Mouse (Mus musculus): ENCODE data around the gene Atp1a2. TPM values are rescaled to one million over a fixed set of nuclear protein-coding genes. Genes with fewer than 3 reads are reported as not detected.

Atp1a2 gene
- polyA plus RNA-seq, 2 experiments, result 1.8 to 11.3 TPM

DNA sequence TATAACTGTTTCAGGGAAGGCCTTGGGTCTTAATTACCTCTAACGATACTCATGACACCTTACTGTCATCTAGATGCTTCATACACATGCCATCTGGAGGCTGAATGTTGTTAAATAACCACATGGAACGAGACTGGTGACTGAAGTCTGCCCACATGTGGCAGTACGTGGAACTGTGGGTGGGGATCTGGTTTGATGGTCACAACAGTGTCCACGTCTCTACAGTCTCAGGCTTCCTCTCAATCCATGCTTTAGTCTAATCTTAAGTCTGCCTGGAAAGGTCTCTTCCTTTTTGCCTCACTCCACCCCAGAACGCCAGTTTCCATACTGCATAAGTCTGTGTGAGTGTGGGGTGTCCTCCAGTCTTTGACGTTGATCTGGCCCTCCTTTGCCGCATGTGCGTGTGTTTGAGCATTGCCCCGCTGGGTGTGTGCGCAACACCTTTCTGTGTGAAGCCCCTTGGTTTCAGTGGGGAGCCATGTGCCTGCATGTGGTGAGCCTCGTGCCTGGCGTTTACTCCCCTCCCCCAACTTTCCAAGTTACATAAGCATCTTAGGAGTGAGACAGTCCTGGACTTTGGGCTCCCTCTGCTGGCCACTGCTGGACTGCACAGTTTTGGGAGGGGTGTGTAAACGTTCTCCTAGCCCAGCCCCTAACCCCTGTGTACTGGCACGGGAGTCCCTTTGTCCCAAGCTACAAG lies 12.0 kb upstream of the Atp1a2 start:
- H3K4me1 ChIP-seq (ENCODE audit: control insufficient read depth, insufficient read depth, low read length), result peaks cover 26% of the 10 kb centered on the region
- no peaks in the 10 kb centered on the region for H3K9me3 ChIP-seq (ENCODE audit: control insufficient read depth, low read length)
- H3K27ac ChIP-seq (replicated peaks; ENCODE audit: low read depth, low read length), result peak overlapping the region; percentile 90
- TF ChIP-seq POLR2A (IDR thresholded peaks at IDR 0.05; ENCODE audit: borderline replicate concordance, extremely low read depth, insufficient read depth, insufficient read length), result no peak
- DNase-seq (ENCODE audit: low spot score) (peak; percentile 98), ATAC-seq (ENCODE audit: low FRiP score, low read depth) (peak; percentile 84)
- peak overlapping the region; percentile 67 for H3K4me2 ChIP-seq (replicated peaks; ENCODE audit: low read depth, low read length, severe bottlenecking)
- peak overlapping the region; percentile 48 for H3K9ac ChIP-seq (ENCODE audit: low read depth, low read length, severe bottlenecking)
- WGBS, result 2% methylated on average over 14 of the region's 14 CpGs
- H3K36me3 ChIP-seq (ENCODE audit: control insufficient read depth, insufficient read depth, low read length), result no peaks in the 10 kb centered on the region
- H3K27me3 ChIP-seq (ENCODE audit: control insufficient read depth, insufficient read depth, low read length), result no peaks in the 10 kb centered on the region
- peak overlapping the region; percentile 26 for H3K4me3 ChIP-seq (replicated peaks; ENCODE audit: low read length)

DNA sequence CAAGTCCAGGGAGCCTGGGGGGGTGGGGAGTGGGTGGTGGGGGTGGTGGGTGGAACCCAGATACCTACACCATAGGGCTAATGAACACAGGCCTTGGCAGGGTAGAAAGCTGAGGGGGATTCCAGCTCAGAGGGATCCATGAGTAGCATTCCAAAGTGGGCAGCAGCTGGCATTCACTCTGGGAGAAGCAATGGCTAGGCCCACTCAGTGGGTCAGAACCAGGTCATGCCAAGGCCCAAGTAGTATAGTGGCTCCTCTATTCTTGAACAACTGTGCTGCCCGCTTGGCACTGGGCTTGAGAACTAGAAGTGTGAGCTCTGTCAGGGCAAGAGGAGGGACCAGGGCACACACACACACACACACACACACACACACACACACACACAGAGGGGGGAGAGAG lies 10.5 kb upstream of the Atp1a2 start:
- peaks cover 22% of the 10 kb centered on the region for H3K4me1 ChIP-seq (ENCODE audit: control insufficient read depth, insufficient read depth, low read length)
- no peak for ATAC-seq (ENCODE audit: low FRiP score, low read depth)
- no peaks in the 10 kb centered on the region for H3K27me3 ChIP-seq (ENCODE audit: control insufficient read depth, insufficient read depth, low read length)
- H3K36me3 ChIP-seq (ENCODE audit: control insufficient read depth, insufficient read depth, low read length), result no peaks in the 10 kb centered on the region
- H3K9me3 ChIP-seq (ENCODE audit: control insufficient read depth, low read length), result no peaks in the 10 kb centered on the region
- H3K4me3 ChIP-seq (replicated peaks; ENCODE audit: low read length), result no peak overlapping the region
- DNase-seq (ENCODE audit: low spot score), result no peak
- no peak for TF ChIP-seq POLR2A (IDR thresholded peaks at IDR 0.05; ENCODE audit: borderline replicate concordance, extremely low read depth, insufficient read depth, insufficient read length)
- H3K4me2 ChIP-seq (replicated peaks; ENCODE audit: low read depth, low read length, severe bottlenecking), result no peak overlapping the region
- peak overlapping the region; percentile 65 for H3K27ac ChIP-seq (replicated peaks; ENCODE audit: low read depth, low read length)
- no peak overlapping the region for H3K9ac ChIP-seq (ENCODE audit: low read depth, low read length, severe bottlenecking)
- 94% methylated on average over 1 of the region's 1 CpGs for WGBS

DNA sequence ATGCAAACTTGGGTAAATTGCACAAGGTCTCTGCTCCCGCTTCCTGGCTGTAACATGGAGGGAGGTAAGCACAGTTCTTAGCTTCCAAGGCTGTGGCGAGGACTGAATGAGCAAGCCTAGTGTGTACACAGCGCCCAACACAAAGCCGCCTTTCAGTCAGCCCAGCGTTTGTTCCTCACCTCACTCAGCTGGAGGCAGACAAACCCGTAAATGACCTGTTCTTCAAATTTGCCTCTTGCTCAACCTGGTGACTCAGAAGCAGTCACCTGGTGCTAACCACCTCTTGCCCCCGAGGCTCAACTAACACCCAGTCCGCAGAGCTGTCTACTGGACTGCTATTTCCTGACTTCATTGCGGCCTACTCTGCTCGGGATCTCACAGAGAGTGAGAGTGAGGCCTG lies 10.1 kb upstream of the Atp1a2 start:
- Histone ChIP-seq H3K9ac (ENCODE audit: low read depth, low read length, severe bottlenecking) (no peak overlapping the region), H3K27me3 (ENCODE audit: control insufficient read depth, insufficient read depth, low read length) (no peaks in the 10 kb centered on the region), H3K27ac (replicated peaks; ENCODE audit: low read depth, low read length) (peak overlapping the region; percentile 65), H3K9me3 (ENCODE audit: control insufficient read depth, low read length) (no peaks in the 10 kb centered on the region), H3K36me3 (ENCODE audit: control insufficient read depth, insufficient read depth, low read length) (no peaks in the 10 kb centered on the region), H3K4me1 (ENCODE audit: control insufficient read depth, insufficient read depth, low read length) (peaks cover 17% of the 10 kb centered on the region), H3K4me3 (replicated peaks; ENCODE audit: low read length) (no peak overlapping the region), H3K4me2 (replicated peaks; ENCODE audit: low read depth, low read length, severe bottlenecking) (no peak overlapping the region)
- peak; percentile 34 for DNase-seq (ENCODE audit: low spot score)
- ATAC-seq (ENCODE audit: low FRiP score, low read depth), result no peak
- WGBS, result 55% methylated on average over 10 of the region's 10 CpGs
- no peak for TF ChIP-seq POLR2A (IDR thresholded peaks at IDR 0.05; ENCODE audit: borderline replicate concordance, extremely low read depth, insufficient read depth, insufficient read length)

- Histone ChIP-seq H3K9me3 (ENCODE audit: control insufficient read depth, low read length) (no peaks in the 10 kb centered on the region), H3K36me3 (ENCODE audit: control insufficient read depth, insufficient read depth, low read length) (no peaks in the 10 kb centered on the region), H3K4me2 (replicated peaks; ENCODE audit: low read depth, low read length, severe bottlenecking) (no peak overlapping the region), H3K4me3 (replicated peaks; ENCODE audit: low read length) (no peak overlapping the region), H3K27ac (replicated peaks; ENCODE audit: low read depth, low read length) (peak overlapping the region; percentile 63; the same call in 1 of the 2 replicates), H3K9ac (ENCODE audit: low read depth, low read length, severe bottlenecking) (no peak overlapping the region), H3K4me1 (ENCODE audit: control insufficient read depth, insufficient read depth, low read length) (peaks cover 15% of the 10 kb centered on the region), H3K27me3 (ENCODE audit: control insufficient read depth, insufficient read depth, low read length) (no peaks in the 10 kb centered on the region)
- 73% methylated on average over 6 of the region's 6 CpGs for WGBS
- no peak for DNase-seq (ENCODE audit: low spot score)
- ATAC-seq (ENCODE audit: low FRiP score, low read depth), result no peak
- no peak for TF ChIP-seq POLR2A (IDR thresholded peaks at IDR 0.05; ENCODE audit: borderline replicate concordance, extremely low read depth, insufficient read depth, insufficient read length)
Observed at GRCm38 (mm10) chr1:172306885-172307284, 9.0 kb upstream of the Atp1a2 start.

DNA sequence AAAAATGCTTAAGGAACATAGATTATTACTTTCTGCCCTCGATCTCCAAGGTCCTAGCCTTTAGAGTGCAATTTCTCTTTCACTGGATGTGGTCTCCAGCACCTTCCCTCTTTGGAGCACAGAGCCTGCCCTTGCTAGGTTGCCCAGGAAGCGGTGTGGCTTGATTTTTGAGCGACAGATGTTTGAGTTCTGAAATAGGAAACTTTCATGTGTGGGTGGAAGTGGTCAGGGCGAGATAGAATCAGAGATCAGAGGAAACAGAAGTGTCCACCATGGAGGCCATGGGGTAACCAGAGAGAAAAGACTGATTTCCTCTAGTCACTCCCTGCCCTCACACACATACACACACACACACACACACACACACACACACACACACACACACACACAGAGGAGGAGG lies 8.3 kb upstream of the Atp1a2 start:
- no peak overlapping the region for H3K27ac ChIP-seq (replicated peaks; ENCODE audit: low read depth, low read length)
- H3K9me3 ChIP-seq (ENCODE audit: control insufficient read depth, low read length), result no peaks in the 10 kb centered on the region
- no peaks in the 10 kb centered on the region for H3K36me3 ChIP-seq (ENCODE audit: control insufficient read depth, insufficient read depth, low read length)
- H3K9ac ChIP-seq (ENCODE audit: low read depth, low read length, severe bottlenecking), result no peak overlapping the region
- no peak for TF ChIP-seq POLR2A (IDR thresholded peaks at IDR 0.05; ENCODE audit: borderline replicate concordance, extremely low read depth, insufficient read depth, insufficient read length)
- H3K4me2 ChIP-seq (replicated peaks; ENCODE audit: low read depth, low read length, severe bottlenecking), result no peak overlapping the region
- H3K4me3 ChIP-seq (replicated peaks; ENCODE audit: low read length), result no peak overlapping the region
- WGBS, result 65% methylated on average over 4 of the region's 4 CpGs
- H3K27me3 ChIP-seq (ENCODE audit: control insufficient read depth, insufficient read depth, low read length), result no peaks in the 10 kb centered on the region
- no peak for DNase-seq (ENCODE audit: low spot score)
- ATAC-seq (ENCODE audit: low FRiP score, low read depth), result no peak
- peaks cover 18% of the 10 kb centered on the region for H3K4me1 ChIP-seq (ENCODE audit: control insufficient read depth, insufficient read depth, low read length)
